Mouse (Mus musculus): ENCODE results near the gene Kcnc1. TPM values are rescaled to one million over a fixed set of nuclear protein-coding genes. Genes with fewer than 3 reads are reported as not detected.

Gene Kcnc1
- polyA plus RNA-seq (2012; rRNA removed) = under 0.01 and 0.05 TPM in 2 replicates

DNA sequence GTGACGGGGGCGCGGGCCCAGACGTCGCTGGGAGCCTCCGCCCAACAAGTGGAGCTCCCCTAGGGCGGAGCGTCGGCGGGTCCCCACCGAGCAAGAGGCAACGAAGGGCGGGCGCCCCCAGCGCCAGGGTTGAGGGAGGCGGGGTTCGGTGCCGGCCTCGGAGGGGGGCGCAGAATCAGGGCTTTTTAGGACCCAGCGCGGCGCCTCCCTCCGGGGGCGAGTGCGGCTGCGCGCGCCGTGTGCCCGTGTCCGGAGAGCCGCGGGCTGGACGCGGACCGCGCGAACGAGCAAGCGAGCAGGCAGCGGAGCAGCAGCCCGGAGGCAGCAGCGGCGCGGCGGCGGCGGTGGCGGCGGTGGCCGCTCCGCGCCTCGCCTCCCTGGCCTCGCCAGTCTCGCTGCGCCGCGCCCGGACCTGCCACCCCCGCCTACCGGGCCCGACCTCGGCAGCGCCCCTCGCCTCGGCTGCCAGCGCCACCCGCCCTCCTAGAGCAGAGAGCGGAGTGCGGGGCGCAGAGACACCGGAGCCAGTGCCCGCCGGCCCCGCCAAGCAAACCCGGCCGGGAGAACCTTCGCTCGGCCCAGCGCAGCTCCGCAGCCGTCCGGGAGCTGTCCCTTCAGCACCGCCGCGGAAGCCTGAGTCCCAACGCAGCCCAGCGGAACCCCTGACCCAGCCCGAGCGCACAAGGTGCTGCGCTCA lies at the start of gene Kcnc1:
Gene Kcnc1 (plus strand): TSS at position 267 of the 697 bp plus-strand sequence.

GRCm38 (mm10) chr7:46376172-46377007 lies 19.9 kb upstream of the Kcnc1 start, which contains the start of gene Myod1:
Gene Myod1, plus strand, starts transcription at chr7:46376474.

Other genes with a start within 250 kb of the Kcnc1 start
- 0.03 and 0.04 TPM in 2 replicates for gene Abcc8, start 216.5 kb upstream of the Kcnc1 start, polyA plus RNA-seq (2012; rRNA removed)
- gene Ush1c, start 158.0 kb upstream of the Kcnc1 start, polyA plus RNA-seq (2012; rRNA removed) = 0.07 and 0.14 TPM in 2 replicates
- not detected in 2 replicates for gene Otog, start 155.5 kb upstream of the Kcnc1 start, polyA plus RNA-seq (2012; rRNA removed)
- 0.01 TPM in 1 of 2 replicates, not detected in the other for gene Myod1, start 20.0 kb upstream of the Kcnc1 start, polyA plus RNA-seq (2012; rRNA removed)
- 2.5 and 2.8 TPM in 2 replicates for gene Sergef, start 243.3 kb downstream of the Kcnc1 start, polyA plus RNA-seq (2012; rRNA removed)

All from liver, embryonic 18 days (tissue).